Mouse (Mus musculus) erythroid progenitor cell, adult 5-6 weeks (primary cell): Measurements from ENCODE around the gene Plekha5. TPM values are rescaled to one million over a fixed set of nuclear protein-coding genes. Genes with fewer than 3 reads are reported as not detected.
"Not testable (repeated sequence)": the region's sequence is repeated elsewhere in the genome, so short reads cannot be mapped to it uniquely, and the experiment has no call there.

Experiments used
- ATAC-seq: replicated peaks from 2 replicates; pipeline ENCODE4 v1.8.0; 2016; ENCODE audit warnings: moderate number of reproducible peaks, mild to moderate bottlenecking, moderate TSS enrichment, inconsistent platforms; ENCODE audit not compliant: poor library complexity, low FRiP score, severe bottlenecking
- total RNA-seq, 2 experiments: library from RNA; stranded (forward) in 1 of 2; stranded (reverse) in 1 of 2; fragments of 150-400 nt in 1 of 2; fragments of 186-747, 209-891 nt in 1 of 2; gene quantifications; 2 replicates each; pipeline versions ENCODE4 v1.2.3 to v1.2.4; 2015 to 2017; ENCODE audit warnings: low replicate concordance in 2 of 2

Gene Plekha5
- total RNA-seq, 2 experiments from 2014 or later = 1.7 TPM; not detected in 1

GRCm38 (mm10) chr6:140485636-140486035 is 61.8 kb downstream of the Plekha5 start:
- ATAC-seq = no peak

DNA sequence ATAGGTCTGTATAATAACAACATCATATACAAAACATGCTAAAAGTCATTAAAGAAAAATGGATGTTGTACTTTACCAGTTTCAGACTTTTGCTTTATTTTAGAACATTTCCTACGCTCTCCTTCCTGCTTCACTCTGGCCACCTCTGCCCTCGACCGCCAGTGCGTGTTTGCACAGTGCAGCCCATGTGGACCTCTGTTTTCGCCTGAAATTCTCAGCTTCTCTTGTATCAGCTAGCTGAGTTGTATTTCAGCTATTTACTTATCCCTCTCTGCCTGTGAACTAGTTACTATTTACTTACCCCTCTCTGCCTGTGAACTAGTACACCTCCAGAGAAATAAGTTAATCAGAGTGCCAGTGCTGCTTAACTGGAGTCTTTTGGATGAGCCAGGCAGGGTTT is 62.8 kb downstream of the Plekha5 start:
- ATAC-seq = no peak

- ATAC-seq = no peak
Observed at GRCm38 (mm10) chr6:140487489-140487888, 63.6 kb downstream of the Plekha5 start.

DNA sequence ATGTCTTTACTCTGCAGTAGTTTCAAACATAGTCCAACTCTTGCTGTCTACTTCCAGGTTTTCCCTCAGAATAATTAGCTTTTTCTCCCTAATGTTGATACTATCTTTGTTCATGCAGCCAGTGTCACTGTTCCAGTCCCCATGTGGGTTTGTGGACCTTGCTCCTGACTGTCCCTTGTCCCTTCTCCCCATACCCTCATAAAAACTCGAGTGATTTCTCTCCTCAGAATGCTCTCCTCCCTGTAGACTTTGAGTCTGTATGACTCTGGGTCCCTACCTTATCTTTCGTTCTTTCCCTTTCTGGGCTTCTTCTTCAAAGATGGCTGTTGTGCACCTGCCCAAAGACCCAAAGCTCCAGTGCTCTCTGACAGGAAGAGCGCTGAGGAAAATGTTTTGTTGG is 64.8 kb downstream of the Plekha5 start:
- ATAC-seq = no peak

DNA sequence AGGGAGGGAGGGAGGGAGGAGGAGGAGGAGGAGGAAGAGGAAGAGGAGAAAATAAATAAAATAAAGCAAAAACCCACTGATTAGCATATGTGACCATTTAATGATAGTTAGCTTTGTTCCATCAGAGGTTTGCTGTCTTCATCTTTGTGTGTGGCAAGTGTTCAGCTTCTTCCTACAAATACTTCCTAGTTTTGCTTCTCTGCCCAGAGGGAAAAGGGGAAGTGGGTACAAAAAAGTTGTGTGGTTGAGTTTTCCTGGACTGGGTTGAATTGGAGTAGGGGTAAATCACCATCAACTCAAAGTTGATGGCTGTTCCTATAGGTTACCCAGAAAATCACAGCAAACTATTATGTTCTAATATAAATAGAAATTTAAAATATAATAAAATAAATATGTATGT is 65.7 kb downstream of the Plekha5 start:
- ATAC-seq = no peak

DNA sequence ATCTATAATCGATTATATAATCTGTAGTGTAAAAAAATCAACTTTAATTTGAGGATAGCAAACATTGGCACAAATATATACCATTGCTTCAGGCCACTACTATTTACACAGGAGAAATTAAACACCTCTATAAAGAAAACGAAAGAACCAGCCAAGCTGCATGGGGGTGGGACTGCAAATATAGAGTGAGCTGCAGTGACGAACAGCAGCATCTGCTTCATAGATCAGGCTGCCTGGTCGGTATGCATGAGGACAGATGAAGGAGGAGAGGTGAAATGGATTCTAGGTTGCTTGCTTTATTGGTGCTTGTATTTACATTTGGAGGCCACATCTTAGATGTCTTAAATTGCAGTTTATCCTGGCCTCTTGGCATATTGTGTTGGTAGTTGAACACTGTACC is 66.4 kb downstream of the Plekha5 start:
- no peak for ATAC-seq

DNA sequence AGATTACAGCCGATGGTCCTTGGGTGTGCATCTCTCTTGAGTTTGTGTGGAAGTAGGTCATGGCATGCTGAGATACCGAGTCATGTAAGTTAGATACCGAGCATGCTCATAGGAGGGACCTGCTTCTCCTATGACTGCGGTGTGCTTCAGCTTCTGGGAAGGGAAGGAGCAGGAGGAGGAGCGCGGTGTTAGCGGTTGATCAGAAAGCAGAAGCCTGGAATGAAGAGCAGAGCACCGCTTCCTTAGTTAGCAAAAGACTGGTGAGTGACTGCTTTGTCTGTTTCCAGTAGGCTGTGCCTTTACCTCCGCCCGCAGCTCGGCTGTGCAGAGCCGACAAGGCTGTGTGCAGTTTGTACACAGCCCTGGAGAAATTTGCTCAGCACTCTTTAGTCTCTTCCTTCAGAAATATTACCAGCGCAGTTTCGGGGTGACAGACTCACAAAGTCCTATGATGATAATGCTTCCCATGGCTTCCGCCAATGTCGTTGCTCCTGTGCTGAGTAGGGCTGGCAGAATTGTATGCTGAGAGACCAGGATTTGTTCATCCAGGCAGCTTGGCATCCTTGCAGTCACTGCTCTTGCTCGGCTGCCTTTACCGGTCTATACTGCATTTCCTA is 67.2 kb downstream of the Plekha5 start:
- no peak for ATAC-seq

DNA sequence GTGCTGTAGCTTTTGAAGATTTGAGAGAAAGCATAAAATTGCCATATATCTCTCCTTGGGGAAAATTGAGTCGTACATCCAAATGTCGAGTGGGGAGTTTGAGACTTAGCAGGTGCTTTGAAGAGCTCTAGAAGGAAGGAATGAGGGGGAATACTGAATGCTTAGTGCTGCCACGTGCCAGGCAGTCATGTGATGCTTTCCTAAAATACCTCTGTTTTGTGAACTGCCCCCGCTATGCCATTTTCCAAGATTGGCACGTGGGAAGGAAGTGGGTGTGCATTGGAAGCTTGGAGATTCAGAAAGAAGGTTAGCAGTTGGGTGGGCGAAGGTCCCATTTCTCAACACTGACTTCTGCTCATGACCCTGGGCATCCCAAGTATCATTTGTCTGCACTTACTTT is 68.2 kb downstream of the Plekha5 start:
- no peak for ATAC-seq

DNA sequence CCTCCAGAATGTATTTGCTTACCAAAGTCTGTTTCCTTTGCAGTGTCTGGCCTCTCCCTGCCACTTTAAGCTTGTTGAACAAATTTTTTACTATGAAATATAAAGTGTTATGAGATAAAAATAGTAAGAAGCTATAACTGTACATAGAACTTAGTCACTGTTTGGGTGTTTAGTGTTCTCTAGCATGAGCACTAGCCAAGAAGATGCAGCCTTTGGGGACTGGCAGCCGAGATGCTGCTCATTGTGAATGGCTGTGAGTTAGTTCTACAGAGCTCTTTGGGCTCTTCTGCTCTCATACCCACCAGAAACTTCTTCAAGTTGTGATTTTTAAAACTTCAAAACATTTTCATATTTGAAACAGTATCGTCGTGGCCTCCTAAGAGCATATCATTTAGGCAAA is 74.2 kb downstream of the Plekha5 start:
- no peak for ATAC-seq

GRCm38 (mm10) chr6:140498958-140499357 is 75.1 kb downstream of the Plekha5 start:
- no peak for ATAC-seq

- not testable (repeated sequence) for ATAC-seq
Observed at GRCm38 (mm10) chr6:140500829-140501228, 77.0 kb downstream of the Plekha5 start.

- ATAC-seq = no peak
Observed at GRCm38 (mm10) chr6:140501841-140502240, 78.0 kb downstream of the Plekha5 start.

DNA sequence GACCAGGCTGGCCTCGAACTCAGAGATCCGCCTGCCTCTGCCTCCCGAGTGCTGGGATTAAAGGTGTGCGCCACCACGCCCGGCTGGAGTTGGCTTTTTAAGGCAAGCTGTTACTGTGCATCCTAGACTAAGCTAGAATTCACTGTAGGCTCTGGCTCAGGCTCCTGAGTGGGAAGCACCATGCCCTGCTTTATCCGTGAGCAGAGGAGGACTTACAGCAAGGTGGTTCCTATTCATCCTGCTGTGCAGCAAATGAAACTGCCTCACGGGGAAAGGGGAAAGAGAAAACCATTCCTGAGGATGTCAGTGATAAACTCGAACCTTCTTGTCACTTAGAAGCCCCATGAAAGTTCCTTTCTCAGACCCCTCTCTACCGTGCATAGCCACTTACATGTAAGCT is 80.9 kb downstream of the Plekha5 start:
- no peak for ATAC-seq

GRCm38 (mm10) chr6:140507605-140508004 is 83.8 kb downstream of the Plekha5 start:
- no peak for ATAC-seq

DNA sequence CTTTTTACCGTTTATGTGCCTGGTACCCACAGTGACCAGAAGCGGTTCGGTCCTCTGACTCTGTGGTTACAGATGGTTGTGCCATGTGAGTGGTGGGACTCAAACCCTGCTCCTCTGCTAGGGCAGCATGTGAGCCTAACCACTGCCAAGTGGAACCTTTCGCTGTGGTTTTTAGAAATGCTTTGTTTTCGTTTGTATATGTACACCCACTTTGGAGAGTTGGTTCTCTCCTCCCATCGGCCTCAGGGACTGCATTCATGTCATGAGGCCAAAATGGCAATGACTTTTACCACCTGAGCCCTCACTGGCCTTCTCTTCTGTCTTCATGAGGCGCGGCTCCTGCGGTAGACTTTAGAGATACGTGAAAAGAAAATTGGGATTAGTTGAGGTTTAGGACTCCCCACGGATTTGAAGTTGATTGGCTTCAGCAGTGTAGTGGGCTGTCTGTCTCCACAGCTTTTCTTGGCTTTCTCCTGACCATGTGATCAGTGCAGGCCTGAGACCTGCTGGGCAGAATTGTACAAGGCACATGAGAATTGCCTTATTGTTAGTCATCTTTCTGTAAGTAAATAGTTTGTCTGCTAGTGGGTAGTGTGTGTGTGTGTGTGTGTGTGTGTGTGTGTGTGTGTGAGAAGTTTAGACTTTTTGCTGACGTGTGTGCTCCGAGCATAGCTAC is 84.8 kb downstream of the Plekha5 start:
- ATAC-seq = no peak

- ATAC-seq = no peak
Observed at GRCm38 (mm10) chr6:140509151-140509530, 85.3 kb downstream of the Plekha5 start.

DNA sequence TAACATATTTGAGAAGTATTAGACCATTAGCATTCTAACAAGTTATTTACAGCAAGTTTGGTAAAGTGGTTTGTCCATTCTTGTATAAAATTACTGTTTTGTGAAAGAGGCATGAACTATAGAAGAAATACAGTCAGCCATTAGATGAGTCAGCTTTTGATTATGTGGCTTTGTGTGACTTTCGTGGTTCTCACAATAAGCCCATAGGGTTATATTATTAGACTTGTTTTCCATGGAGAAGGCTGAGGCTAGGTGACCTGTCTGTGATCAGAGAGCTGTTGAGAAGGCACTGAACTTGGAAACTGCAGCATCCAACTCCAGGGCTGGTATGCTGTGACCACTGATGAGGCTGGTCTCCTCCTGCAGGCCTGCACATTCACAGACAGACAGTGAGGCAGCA is 88.2 kb downstream of the Plekha5 start:
- no peak for ATAC-seq

DNA sequence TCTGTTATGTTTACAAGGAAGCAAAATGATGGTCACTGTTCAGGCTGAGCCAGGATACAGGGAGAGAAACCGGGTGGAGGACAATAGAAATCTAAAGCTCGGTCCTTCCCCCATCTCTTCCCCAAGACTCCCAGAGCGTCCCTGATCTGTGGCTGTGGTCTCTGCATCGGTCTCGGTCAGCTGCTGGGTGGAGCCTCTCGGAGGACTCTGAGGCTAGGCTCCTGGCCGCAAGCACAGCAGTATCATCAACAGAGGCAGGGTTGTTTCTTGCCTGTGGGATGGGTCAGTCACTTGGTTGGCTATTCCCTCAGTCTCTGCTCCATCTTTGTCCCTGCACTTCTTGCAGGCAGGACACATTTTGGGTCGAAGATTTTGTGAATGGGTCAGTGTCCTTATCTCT is 88.6 kb downstream of the Plekha5 start:
- ATAC-seq = no peak

DNA sequence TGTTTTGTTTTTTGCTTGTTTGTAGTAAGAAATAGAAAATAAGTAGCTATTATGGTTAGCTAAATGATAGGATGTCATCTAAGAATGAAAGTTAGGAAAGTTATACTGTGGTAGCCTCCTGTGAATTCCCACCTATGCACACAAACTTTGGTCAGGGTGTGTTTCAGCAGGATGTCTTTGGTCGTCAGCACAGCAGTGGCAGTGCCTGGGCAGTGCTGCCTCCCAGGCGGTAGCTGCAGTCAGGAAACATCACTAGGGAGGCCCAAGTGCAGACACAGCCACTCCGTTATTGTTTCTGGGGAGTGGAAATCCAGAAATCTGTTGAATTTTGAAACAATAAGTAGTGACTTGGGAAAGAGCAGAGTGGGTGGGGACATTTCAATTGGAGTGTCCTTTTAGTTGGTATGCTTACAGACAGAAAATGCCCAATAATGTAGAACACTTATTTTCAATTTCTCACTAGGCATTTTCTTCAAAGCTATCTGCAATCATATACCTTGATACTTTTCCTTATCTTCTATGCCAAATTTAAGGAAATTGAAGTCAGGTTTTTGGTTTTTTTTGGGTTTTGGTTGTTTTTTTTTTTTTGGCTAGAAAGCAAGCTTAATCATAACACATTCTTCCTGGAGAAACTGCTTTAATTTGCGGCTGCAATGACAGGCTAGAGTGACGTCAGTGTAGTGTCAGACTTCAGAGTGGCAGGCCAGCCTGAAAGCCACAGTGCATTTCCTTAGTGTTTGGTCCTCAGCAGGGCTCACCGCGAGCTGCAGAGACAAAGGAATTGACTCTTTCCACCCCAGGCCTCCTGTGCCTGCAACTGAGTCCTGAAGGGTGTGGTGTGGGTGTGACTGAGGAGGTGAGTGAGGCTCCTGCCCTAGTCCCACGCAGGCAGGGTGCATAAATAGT is 90.6 kb downstream of the Plekha5 start:
- no peak for ATAC-seq

GRCm38 (mm10) chr6:140515550-140515949 is 91.7 kb downstream of the Plekha5 start:
- no peak for ATAC-seq

- no peak for ATAC-seq
Observed at GRCm38 (mm10) chr6:140516202-140516601, 92.3 kb downstream of the Plekha5 start.
